Mouse (Mus musculus) midbrain, embryonic 10.5 days (tissue): ENCODE data around the gene Dab1. TPM values are rescaled to one million over a fixed set of nuclear protein-coding genes. Genes with fewer than 3 reads are reported as not detected.

ENCODE experiments used
- DNase-seq: peaks from one replicate; pipeline ENCODE4 v3.0.0-alpha.2; 2017; ENCODE audit warnings: low spot score
- H3K27ac ChIP-seq: fragments of 300-500 bp; sonication (generic); replicated peaks from 2 replicates; pipeline ENCODE4 v1.5.1; 2016; ENCODE audit warnings: mild to moderate bottlenecking
- H3K27me3 ChIP-seq: fragments of 300-500 bp; sonication (generic); 2 replicates; pipeline ENCODE4 v1.6.1; 2016; ENCODE audit warnings: low read depth, mild to moderate bottlenecking; ENCODE audit not compliant: poor library complexity, severe bottlenecking
- H3K36me3 ChIP-seq: fragments of 300-500 bp; sonication (generic); 2 replicates; pipeline ENCODE4 v1.6.1; 2016; ENCODE audit warnings: mild to moderate bottlenecking, moderate library complexity
- H3K4me1 ChIP-seq: fragments of 300-500 bp; sonication (generic); 2 replicates; pipeline ENCODE4 v1.6.1; 2016
- H3K4me3 ChIP-seq: fragments of 300-500 bp; sonication (generic); 2 replicates; pipeline ENCODE4 v1.5.1; 2016; ENCODE audit warnings: mild to moderate bottlenecking, moderate library complexity
- H3K9me3 ChIP-seq: fragments of 300-500 bp; sonication (generic); replicated peaks from 2 replicates; pipeline ENCODE4 v1.6.1; 2016; ENCODE audit warnings: mild to moderate bottlenecking
- WGBS: fragments of 180-500 bp; shearing (Covaris S2); methylation state at CpG from one replicate; pipeline ENCODE4 v1.1.7; 2016; 5-methylcytosine and 5-hydroxymethylcytosine counted together
- polyA plus RNA-seq: library from polyadenylated mRNA; unstranded; fragments of >200 nt; fragmentation: Nextera tagmentation; extraction: Ambion mirVana; gene quantifications from 2 replicates; pipeline ENCODE4 v1.2.1, GENCODE M21; 2016

Gene Dab1
- polyA plus RNA-seq, 1 experiment from 2014 or later, result 27.0 TPM

GRCm38 (mm10) chr4:104337279-104337678, 718.1 kb downstream of the Dab1 start:
- H3K36me3 ChIP-seq, result no peaks in the 10 kb centered on the region
- no peaks in the 10 kb centered on the region for H3K27me3 ChIP-seq
- WGBS, result 87% methylated on average over 10 of the region's 10 CpGs
- no peak for DNase-seq
- H3K27ac ChIP-seq, result no peak overlapping the region
- no peak overlapping the region for H3K4me3 ChIP-seq
- H3K9me3 ChIP-seq, result no peaks in the 10 kb centered on the region
- H3K4me1 ChIP-seq, result peaks cover 6% of the 10 kb centered on the region; the same call in 1 of the 2 replicates

GRCm38 (mm10) chr4:104338382-104338781, 719.2 kb downstream of the Dab1 start:
- Histone ChIP-seq H3K36me3 (no peaks in the 10 kb centered on the region), H3K9me3 (no peaks in the 10 kb centered on the region), H3K27me3 (no peaks in the 10 kb centered on the region), H3K27ac (no peak overlapping the region), H3K4me1 (no peaks in the 10 kb centered on the region), H3K4me3 (no peak overlapping the region)
- 97% methylated on average over 2 of the region's 2 CpGs for WGBS
- DNase-seq, result no peak

GRCm38 (mm10) chr4:104361345-104361744, 742.2 kb downstream of the Dab1 start:
- Histone ChIP-seq H3K27me3 (peaks cover 22% of the 10 kb centered on the region), H3K36me3 (no peaks in the 10 kb centered on the region), H3K27ac (no peak overlapping the region), H3K9me3 (no peaks in the 10 kb centered on the region), H3K4me3 (no peak overlapping the region), H3K4me1 (peaks cover 4% of the 10 kb centered on the region)
- DNase-seq, result no peak
- WGBS, result 68% methylated on average over 1 of the region's 1 CpGs

GRCm38 (mm10) chr4:104366491-104366890, 747.3 kb downstream of the Dab1 start:
- no peak for DNase-seq
- peak overlapping the region; percentile 90 for H3K27ac ChIP-seq
- H3K9me3 ChIP-seq, result no peaks in the 10 kb centered on the region

GRCm38 (mm10) chr4:104366894-104367740, 748.0 kb downstream of the Dab1 start:
- H3K36me3 ChIP-seq, result no peaks in the 10 kb centered on the region
- DNase-seq, result peak; percentile 83
- peak overlapping the region; percentile 90 for H3K27ac ChIP-seq
- H3K4me1 ChIP-seq, result peaks cover 44% of the 10 kb centered on the region
- no peaks in the 10 kb centered on the region for H3K9me3 ChIP-seq
- H3K27me3 ChIP-seq, result peaks cover 61% of the 10 kb centered on the region
- under 1% methylated on average over 89 of the region's 94 CpGs for WGBS
- H3K4me3 ChIP-seq, result peak overlapping the region; percentile 84

More at GRCm38 (mm10) chr4:104366491-104366890, 747.3 kb downstream of the Dab1 start:
- whole genome bisulfite sequencing, result 3% methylated on average over 8 of the region's 8 CpGs
- H3K27me3 ChIP-seq, result peaks cover 61% of the 10 kb centered on the region
- H3K4me3 ChIP-seq, result peak overlapping the region; percentile 84
- peaks cover 44% of the 10 kb centered on the region for H3K4me1 ChIP-seq
- no peaks in the 10 kb centered on the region for H3K36me3 ChIP-seq

- under 1% methylated on average over 48 of the region's 48 CpGs for WGBS
- Histone ChIP-seq H3K4me1 (peaks cover 44% of the 10 kb centered on the region), H3K27ac (peak overlapping the region; percentile 90), H3K36me3 (no peaks in the 10 kb centered on the region), H3K9me3 (no peaks in the 10 kb centered on the region), H3K27me3 (peaks cover 61% of the 10 kb centered on the region), H3K4me3 (peak overlapping the region; percentile 84)
- peak; percentile 68 for DNase-seq
Measured at GRCm38 (mm10) chr4:104367741-104368411, 748.7 kb downstream of the Dab1 start.

GRCm38 (mm10) chr4:104368561-104369021, 749.4 kb downstream of the Dab1 start:
- peak; percentile 81 for DNase-seq
- H3K36me3 ChIP-seq, result no peaks in the 10 kb centered on the region
- H3K4me3 ChIP-seq, result peak overlapping the region; percentile 84
- WGBS, result 0% methylated on average over 20 of the region's 20 CpGs
- no peaks in the 10 kb centered on the region for H3K9me3 ChIP-seq
- peaks cover 61% of the 10 kb centered on the region for H3K27me3 ChIP-seq
- H3K4me1 ChIP-seq, result peaks cover 44% of the 10 kb centered on the region
- H3K27ac ChIP-seq, result peak overlapping the region; percentile 90

GRCm38 (mm10) chr4:104369091-104369490, 749.9 kb downstream of the Dab1 start:
- no peaks in the 10 kb centered on the region for H3K9me3 ChIP-seq
- H3K27me3 ChIP-seq, result peaks cover 61% of the 10 kb centered on the region
- peak overlapping the region; percentile 90 for H3K27ac ChIP-seq
- 4% methylated on average over 7 of the region's 7 CpGs for WGBS
- no peak for DNase-seq
- H3K36me3 ChIP-seq, result peaks cover 1% of the 10 kb centered on the region; the same call in 1 of the 2 replicates
- H3K4me1 ChIP-seq, result peaks cover 44% of the 10 kb centered on the region
- peak overlapping the region; percentile 84 for H3K4me3 ChIP-seq

GRCm38 (mm10) chr4:104371136-104371535, 752.0 kb downstream of the Dab1 start:
- Histone ChIP-seq H3K27ac (no peak overlapping the region), H3K9me3 (no peaks in the 10 kb centered on the region), H3K4me3 (no peak overlapping the region), H3K27me3 (peaks cover 42% of the 10 kb centered on the region), H3K36me3 (peaks cover 4% of the 10 kb centered on the region; the same call in 1 of the 2 replicates), H3K4me1 (peaks cover 42% of the 10 kb centered on the region)
- 80% methylated on average over 8 of the region's 8 CpGs for WGBS
- no peak for DNase-seq

- Histone ChIP-seq H3K9me3 (no peaks in the 10 kb centered on the region), H3K27me3 (peaks cover 23% of the 10 kb centered on the region), H3K4me1 (peaks cover 11% of the 10 kb centered on the region), H3K4me3 (no peak overlapping the region), H3K27ac (no peak overlapping the region), H3K36me3 (peaks cover 4% of the 10 kb centered on the region; the same call in 1 of the 2 replicates)
- DNase-seq, result no peak
- 79% methylated on average over 1 of the region's 1 CpGs for whole genome bisulfite sequencing
Measured at GRCm38 (mm10) chr4:104374191-104374590, 755.0 kb downstream of the Dab1 start.

- 66% methylated on average over 7 of the region's 7 CpGs for WGBS
- DNase-seq, result no peak
- H3K36me3 ChIP-seq, result no peaks in the 10 kb centered on the region
- no peak overlapping the region for H3K27ac ChIP-seq
- no peaks in the 10 kb centered on the region for H3K27me3 ChIP-seq
- H3K9me3 ChIP-seq, result no peaks in the 10 kb centered on the region
- peaks cover 14% of the 10 kb centered on the region for H3K4me1 ChIP-seq
- no peak overlapping the region for H3K4me3 ChIP-seq
Measured at GRCm38 (mm10) chr4:104384704-104385103, 765.5 kb downstream of the Dab1 start.

- DNase-seq, result no peak
- H3K27ac ChIP-seq, result no peak overlapping the region
- no peaks in the 10 kb centered on the region for H3K9me3 ChIP-seq
- H3K4me3 ChIP-seq, result no peak overlapping the region
- H3K27me3 ChIP-seq, result no peaks in the 10 kb centered on the region
- peaks cover 14% of the 10 kb centered on the region for H3K4me1 ChIP-seq
- WGBS, result 36% methylated on average over 5 of the region's 5 CpGs
- H3K36me3 ChIP-seq, result no peaks in the 10 kb centered on the region
Measured at GRCm38 (mm10) chr4:104385272-104385671, 766.1 kb downstream of the Dab1 start.

GRCm38 (mm10) chr4:104395515-104395914, 776.4 kb downstream of the Dab1 start:
- H3K4me3 ChIP-seq, result no peak overlapping the region
- WGBS, result 84% methylated on average over 3 of the region's 3 CpGs
- H3K27me3 ChIP-seq, result no peaks in the 10 kb centered on the region
- no peak for DNase-seq
- H3K27ac ChIP-seq, result no peak overlapping the region
- peaks cover 12% of the 10 kb centered on the region for H3K4me1 ChIP-seq
- no peaks in the 10 kb centered on the region for H3K36me3 ChIP-seq
- no peaks in the 10 kb centered on the region for H3K9me3 ChIP-seq
